Mouse (Mus musculus) A20 (cell line): Measurements from ENCODE around the gene Syn2.

Source experiments
- DNase-seq: peaks from one replicate; pipeline ENCODE4 v3.0.0-alpha.2; 2011; ENCODE audit warnings: low read depth, low spot score

Gene Syn2

GRCm38 (mm10) chr6:115244222-115244621 is 109.5 kb downstream of the Syn2 start:
- DNase-seq: no peak

GRCm38 (mm10) chr6:115245500-115246058 is 110.9 kb downstream of the Syn2 start:
- no peak for DNase-seq

DNA sequence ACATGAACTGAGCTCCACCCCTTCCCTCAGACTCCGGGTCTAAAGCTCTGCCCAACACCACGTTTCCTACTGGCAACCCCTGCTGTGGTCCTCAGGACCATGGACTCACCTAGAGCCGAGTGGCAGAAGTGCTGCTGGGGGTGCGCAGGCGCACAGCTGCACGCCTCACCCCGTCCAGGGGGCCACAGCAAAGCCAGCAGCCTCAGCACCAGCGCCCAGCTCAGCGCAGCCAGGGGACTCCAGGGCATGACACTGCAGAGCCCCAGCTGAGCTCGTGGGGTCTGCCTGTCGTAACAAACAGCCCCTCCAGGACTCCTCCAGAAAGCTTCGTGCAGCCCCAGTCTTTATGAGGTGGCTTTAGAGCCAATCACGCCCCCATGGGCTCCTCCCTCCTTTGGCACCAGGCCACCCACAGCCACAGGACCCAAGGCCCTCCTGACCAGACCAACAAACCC is 116.9 kb downstream of the Syn2 start:
- DNase-seq: no peak

GRCm38 (mm10) chr6:115252099-115252873 is 117.6 kb downstream of the Syn2 start, which contains the start of gene Timp4:
TSS of gene Timp4 (minus strand) at chr6:115252205.
- no peak for DNase-seq

DNA sequence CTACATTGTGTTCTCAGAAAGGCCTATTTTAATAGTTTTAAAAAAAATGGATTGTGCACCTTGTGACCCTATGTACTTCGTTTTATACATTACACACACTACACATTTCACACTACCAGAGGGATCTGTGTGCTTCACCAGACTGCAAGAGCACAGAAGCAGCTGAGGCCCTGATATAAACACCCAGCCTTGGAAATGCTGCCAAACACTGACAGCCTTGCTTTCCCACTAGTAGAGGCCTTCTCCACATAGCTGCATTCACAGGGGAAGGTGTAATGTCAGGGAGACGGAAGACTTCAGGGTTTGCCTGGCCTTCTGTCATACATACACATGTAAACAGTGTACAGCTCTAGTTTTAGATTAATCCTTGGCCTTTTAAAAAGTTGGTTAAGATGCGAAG is 120.5 kb downstream of the Syn2 start:
- no peak for DNase-seq

GRCm38 (mm10) chr6:115260507-115260906 is 125.8 kb downstream of the Syn2 start:
- no peak for DNase-seq

DNA sequence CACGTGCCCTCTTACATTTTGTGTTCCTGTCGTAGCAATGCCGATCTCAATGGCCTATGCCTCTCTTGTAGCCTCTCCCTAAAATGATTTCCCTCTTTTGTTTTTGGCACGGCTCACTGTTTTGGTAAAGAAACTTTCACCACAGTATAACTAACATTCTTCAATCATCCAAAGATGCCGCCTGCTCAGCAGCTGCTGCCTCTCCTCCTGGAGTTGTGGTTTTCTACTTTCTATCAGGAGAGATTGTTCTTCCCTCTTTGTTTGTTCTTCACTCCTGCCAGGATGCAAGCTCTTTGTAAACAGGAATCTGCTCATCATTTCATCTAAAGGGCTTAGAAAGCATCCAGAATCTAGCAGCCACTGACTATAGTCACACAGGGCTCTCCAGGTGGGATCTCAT is 132.1 kb downstream of the Syn2 start:
- no peak for DNase-seq

- peak; percentile 45 for DNase-seq
Measured at GRCm38 (mm10) chr6:115267916-115268315, 133.2 kb downstream of the Syn2 start.

GRCm38 (mm10) chr6:115268551-115269385 is 134.1 kb downstream of the Syn2 start:
- no peak for DNase-seq

- DNase-seq: no peak
Measured at GRCm38 (mm10) chr6:115269561-115269960, 134.9 kb downstream of the Syn2 start.

- no peak for DNase-seq
Measured at GRCm38 (mm10) chr6:115270085-115270484, 135.4 kb downstream of the Syn2 start.

GRCm38 (mm10) chr6:115271326-115271725 is 136.6 kb downstream of the Syn2 start:
- no peak for DNase-seq

DNA sequence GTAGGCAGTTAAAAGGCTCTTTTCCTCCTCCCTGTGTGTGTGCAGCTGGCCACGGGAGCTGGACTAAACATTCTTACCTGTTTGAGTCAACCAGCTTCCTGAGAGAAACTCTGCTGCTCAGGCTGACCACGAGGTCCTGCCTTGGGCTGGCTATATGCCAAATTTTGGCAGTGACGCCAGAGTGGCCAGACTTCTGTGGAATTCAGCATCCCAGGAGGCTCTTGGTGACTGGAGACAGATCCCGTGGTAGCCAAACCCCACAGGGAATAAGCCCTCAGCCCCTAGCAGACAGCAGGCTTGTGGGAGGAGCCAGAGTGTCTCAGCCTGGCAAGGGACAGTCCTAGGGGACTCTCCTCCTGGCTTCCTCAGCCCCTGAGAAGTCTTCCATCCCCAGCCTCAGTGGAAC is 137.2 kb downstream of the Syn2 start:
- no peak for DNase-seq

GRCm38 (mm10) chr6:115273346-115273745 is 138.6 kb downstream of the Syn2 start:
- DNase-seq: no peak

DNA sequence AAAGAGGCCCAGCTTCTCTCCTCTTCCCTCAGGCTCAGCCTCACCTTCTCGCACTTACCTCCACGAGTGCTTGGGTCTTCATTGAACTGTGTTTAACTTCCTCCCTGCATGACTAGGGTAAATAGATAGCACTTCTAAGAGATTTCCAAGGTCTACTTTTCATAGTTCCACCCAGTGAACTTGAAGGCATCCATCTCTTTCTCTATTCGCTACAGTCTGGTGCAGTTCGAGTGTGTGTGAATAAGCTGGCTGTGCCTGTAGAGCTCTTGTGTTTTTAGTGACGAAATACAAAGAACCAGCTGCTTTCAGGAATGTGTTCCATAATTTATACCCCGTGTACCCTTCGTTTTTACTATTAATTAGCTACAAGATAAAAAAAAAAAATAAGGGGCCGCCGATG is 140.0 kb downstream of the Syn2 start:
- no peak for DNase-seq

GRCm38 (mm10) chr6:115275116-115275815 is 140.6 kb downstream of the Syn2 start:
- no peak for DNase-seq

DNA sequence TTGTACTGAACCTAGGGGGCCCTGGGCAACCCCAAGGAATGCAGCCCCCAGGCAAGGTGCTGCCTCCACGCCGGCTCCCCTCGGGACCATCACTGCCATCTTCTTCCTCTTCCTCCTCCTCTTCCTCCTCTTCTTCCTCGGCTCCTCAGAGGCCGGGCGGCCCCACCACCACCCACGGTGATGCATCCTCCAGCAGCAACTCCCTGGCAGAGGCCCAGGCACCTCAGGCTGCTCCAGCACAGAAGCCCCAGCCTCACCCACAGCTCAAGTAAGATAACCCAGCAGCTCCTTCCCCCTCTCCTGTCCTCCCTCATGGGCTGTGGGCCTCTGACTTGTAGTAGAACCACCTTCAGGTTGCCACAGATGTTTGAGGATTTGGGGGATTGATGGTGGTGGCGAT is 143.4 kb downstream of the Syn2 start:
- DNase-seq: no peak

DNA sequence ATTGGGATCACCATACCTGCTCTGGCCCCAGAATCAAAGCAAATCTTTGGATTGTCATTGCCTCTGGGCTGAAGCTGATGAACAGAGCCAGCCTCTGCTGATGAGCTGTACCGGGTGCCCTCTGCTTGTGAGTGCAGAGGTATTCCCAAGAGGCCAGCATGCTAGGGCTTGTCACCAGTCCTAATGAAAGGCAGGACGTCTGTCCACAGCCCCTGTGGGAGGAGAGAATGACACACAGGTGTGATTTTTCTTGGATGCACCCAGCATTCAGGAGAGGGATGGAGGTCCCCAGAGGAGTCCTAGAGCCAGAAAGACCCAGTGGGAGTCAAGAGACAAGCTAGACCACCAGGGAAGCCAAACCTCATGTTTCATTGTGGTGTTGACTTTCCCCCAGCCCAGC is 144.9 kb downstream of the Syn2 start:
- no peak for DNase-seq

DNA sequence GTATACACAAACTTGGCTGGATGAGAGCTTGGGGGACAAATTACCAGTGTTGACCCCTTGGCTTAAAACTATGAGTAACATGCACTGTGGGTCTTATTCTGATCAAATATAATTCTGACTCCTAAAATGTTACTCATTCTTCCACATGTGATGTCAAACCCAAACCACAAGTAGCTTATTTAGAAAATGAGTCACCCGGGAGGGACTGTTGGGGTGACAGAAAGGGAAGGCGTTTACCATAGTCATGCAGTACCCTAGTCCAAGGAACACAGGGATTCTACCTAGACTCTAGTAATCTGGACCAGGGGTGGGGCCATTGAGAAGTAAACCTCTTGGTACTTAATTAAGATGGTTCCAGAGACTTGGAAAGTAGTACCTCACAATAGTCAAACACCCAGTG is 149.5 kb downstream of the Syn2 start:
- no peak for DNase-seq

DNA sequence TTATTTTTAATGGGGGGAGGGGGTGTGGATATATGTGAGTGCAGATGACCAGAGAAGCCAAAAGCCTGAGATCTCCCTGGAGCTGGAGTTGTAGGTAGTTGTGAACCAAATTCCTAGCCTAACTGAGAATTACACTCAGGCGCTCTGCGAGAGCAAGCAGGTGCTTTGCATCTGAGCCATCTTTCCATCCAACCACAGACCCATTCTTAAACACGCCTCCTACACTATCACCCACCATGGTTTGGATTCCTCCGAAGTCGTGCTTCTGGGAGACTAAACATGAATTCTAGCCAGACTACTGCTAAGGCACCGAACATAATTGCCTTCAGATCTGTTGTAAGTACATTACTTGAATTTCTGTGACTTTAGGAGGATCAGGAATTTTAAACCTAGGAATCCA is 151.7 kb downstream of the Syn2 start:
- DNase-seq: no peak

DNA sequence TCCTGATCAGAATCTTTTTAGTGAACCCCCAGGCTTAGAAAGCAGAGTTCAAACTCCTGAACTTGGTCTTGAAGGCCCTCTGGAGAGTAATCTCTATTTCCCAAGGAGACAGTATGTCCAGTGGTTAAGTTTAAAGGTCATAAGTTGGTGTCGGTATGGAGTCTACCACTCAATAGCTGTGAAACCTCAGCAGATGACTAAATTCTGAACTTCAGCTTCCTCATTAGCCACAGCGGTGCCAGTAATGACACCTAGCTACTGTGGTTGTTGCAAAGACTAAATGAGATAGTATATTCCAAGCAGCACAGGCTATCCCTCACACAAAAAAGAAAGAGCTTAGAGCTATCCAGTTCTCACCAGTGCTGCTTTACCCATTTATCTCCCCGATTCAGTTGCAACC is 153.5 kb downstream of the Syn2 start:
- peak; percentile 10 for DNase-seq

- no peak for DNase-seq
Measured at GRCm38 (mm10) chr6:115290561-115290960, 155.9 kb downstream of the Syn2 start.
